Mouse (Mus musculus) liver, embryonic 11.5 days (tissue): ENCODE measurements around the gene Irf8. TPM values are rescaled to one million over a fixed set of nuclear protein-coding genes. Genes with fewer than 3 reads are reported as not detected.

Experiments used
- ATAC-seq: fragments of 200-750 bp; cut with Nextera tagmentation; replicated peaks from 2 replicates; pipeline ENCODE4 v1.8.0; 2017; ENCODE audit warnings: moderate number of reproducible peaks, mild to moderate bottlenecking, moderate TSS enrichment, moderate library complexity; ENCODE audit not compliant: low FRiP score
- DNase-seq: peaks from one replicate; pipeline ENCODE4 v3.0.0-alpha.2; 2017; ENCODE audit warnings: low spot score
- H3K27ac ChIP-seq: fragments of 300-500 bp; sonication (generic); 2 replicates; pipeline ENCODE4 v1.5.1; 2014; ENCODE audit warnings: mild to moderate bottlenecking, low read depth, low read length, control low read depth
- H3K27me3 ChIP-seq: fragments of 300-500 bp; sonication (generic); replicated peaks from 2 replicates; pipeline ENCODE4 v1.6.1; 2014; ENCODE audit warnings: low read length, mixed read lengths; ENCODE audit not compliant: control insufficient read depth, insufficient read depth
- H3K36me3 ChIP-seq: fragments of 300-500 bp; sonication (generic); 2 replicates; pipeline ENCODE4 v1.6.1; 2014; ENCODE audit warnings: mild to moderate bottlenecking, low read length, moderate library complexity, mixed read lengths; ENCODE audit not compliant: control insufficient read depth, insufficient read depth
- H3K4me1 ChIP-seq: fragments of 300-500 bp; sonication (generic); replicated peaks from 2 replicates; pipeline ENCODE4 v1.6.1; 2014; ENCODE audit warnings: low read length, mixed read lengths; ENCODE audit not compliant: control insufficient read depth, insufficient read depth
- H3K4me2 ChIP-seq: fragments of 300-500 bp; sonication (generic); 2 replicates; pipeline ENCODE4 v1.6.1; 2014; ENCODE audit warnings: mild to moderate bottlenecking, control low read depth, moderate library complexity
- H3K4me3 ChIP-seq: fragments of 300-500 bp; sonication (generic); 2 replicates; pipeline ENCODE4 v1.5.1; 2014; ENCODE audit warnings: low read depth, low read length, control low read depth
- H3K9ac ChIP-seq: fragments of 300-500 bp; sonication (generic); 2 replicates; pipeline ENCODE4 v1.6.1; 2014; ENCODE audit warnings: low read depth, low read length, control low read depth
- H3K9me3 ChIP-seq: fragments of 300-500 bp; sonication (generic); 2 replicates; pipeline ENCODE4 v1.6.1; 2016; ENCODE audit warnings: low read length, inconsistent platforms, mixed read lengths; ENCODE audit not compliant: control insufficient read depth
- WGBS: fragments of 180-500 bp; shearing (Covaris S2); extraction: QIAGEN DNeasy Blood & Tissue Kit; methylation state at CpG from one replicate; pipeline ENCODE4 v1.1.7; 2014; 5-methylcytosine and 5-hydroxymethylcytosine counted together
- polyA plus RNA-seq: library from polyadenylated mRNA; unstranded; fragments of >200 nt; fragmentation: Nextera tagmentation; extraction: Ambion mirVana; gene quantifications from 2 replicates; pipeline ENCODE4 v1.2.1, GENCODE M21; 2014

The Irf8 gene
- polyA plus RNA-seq, 1 experiment from 2014 or later, result 12.3 TPM

- Histone ChIP-seq H3K4me2 (no peak overlapping the region), H3K9ac (no peak overlapping the region), H3K4me3 (no peak overlapping the region), H3K27ac (no peak overlapping the region), H3K9me3 (no peaks in the 10 kb centered on the region), H3K27me3 (no peaks in the 10 kb centered on the region), H3K4me1 (peaks cover 23% of the 10 kb centered on the region), H3K36me3 (no peaks in the 10 kb centered on the region)
- DNase-seq (no peak), ATAC-seq (no peak)
These were observed 38.2 kb upstream of the Irf8 start for GRCm38 (mm10) chr8:120697979-120698272.

DNA sequence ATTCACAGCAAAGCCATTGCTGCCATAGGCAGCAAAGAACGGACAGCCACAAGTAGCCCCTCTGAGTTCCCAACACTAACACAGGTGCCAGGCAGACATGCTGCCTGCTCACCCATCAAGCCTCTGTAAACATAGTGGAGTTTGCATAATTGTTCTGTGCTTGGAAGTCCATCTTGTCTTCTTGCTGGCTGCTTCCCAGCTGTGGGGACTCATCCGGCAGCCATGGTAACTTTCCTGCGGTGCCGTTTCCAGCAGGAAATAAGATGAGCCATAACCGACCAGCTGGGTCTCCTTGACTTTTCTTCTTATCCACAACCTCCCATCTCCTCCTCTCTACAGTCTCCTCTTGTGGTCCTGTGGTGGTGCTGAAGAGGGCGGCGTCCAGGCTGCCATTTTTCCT lies 37.7 kb upstream of the Irf8 start:
- DNase-seq (no peak), ATAC-seq (no peak)
- Histone ChIP-seq H3K9me3 (no peaks in the 10 kb centered on the region), H3K9ac (no peak overlapping the region), H3K4me1 (peaks cover 23% of the 10 kb centered on the region), H3K36me3 (no peaks in the 10 kb centered on the region), H3K27me3 (no peaks in the 10 kb centered on the region), H3K4me3 (no peak overlapping the region), H3K4me2 (no peak overlapping the region), H3K27ac (no peak overlapping the region)
- 88% methylated on average over 7 of the region's 7 CpGs for WGBS

DNA sequence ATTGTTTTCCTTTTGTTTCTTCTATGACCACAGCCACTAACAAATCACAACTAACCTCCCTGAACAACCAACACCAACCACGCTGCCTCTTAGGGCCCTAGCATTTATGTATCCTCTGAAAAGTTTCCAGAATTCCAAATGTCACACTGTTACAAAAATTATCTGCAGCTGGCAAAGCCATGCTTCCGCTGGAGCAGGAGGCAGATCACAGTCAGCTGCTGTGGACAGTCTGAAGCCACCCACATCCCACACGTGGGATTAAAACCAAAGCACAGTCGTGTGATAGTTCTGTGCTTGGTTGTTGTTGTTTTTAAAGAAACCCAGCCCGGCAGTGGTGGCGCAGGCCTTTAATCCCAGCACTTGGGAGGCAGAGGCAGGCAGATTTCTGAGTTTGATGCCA lies 37.1 kb upstream of the Irf8 start:
- WGBS, result 70% methylated on average over 6 of the region's 6 CpGs
- Histone ChIP-seq H3K4me1 (peaks cover 18% of the 10 kb centered on the region), H3K27ac (no peak overlapping the region), H3K9ac (no peak overlapping the region), H3K4me3 (no peak overlapping the region), H3K27me3 (no peaks in the 10 kb centered on the region), H3K36me3 (no peaks in the 10 kb centered on the region), H3K4me2 (no peak overlapping the region), H3K9me3 (no peaks in the 10 kb centered on the region)
- DNase-seq, result no peak
- ATAC-seq, result no peak

- H3K27ac ChIP-seq, result no peak overlapping the region; the same call in 1 of the 2 replicates
These were observed 36.6 kb upstream of the Irf8 start for GRCm38 (mm10) chr8:120699565-120699964.

DNA sequence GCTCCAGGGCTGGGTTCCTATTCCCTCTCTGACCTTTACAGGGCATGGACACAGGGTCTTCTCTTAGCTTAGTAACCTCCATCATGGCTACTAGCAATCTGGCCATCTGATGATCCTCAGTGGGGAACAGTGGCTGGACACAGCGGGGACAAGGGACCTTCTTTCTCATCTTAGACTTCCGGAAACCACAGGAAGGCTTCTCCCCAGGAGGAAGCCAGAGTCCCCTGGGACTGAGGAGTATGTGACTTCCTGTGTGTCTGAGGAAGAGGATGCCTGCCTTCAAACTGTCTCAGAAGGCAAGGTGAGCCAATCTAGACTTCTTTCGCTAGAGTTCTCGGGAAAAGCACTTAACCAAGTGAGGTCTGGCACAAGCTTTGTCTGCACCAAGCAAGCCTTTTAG lies 36.1 kb upstream of the Irf8 start:
- Histone ChIP-seq H3K4me1 (peaks cover 12% of the 10 kb centered on the region), H3K9me3 (no peaks in the 10 kb centered on the region), H3K4me3 (no peak overlapping the region), H3K27ac (no peak overlapping the region; the same call in 1 of the 2 replicates), H3K36me3 (no peaks in the 10 kb centered on the region), H3K4me2 (no peak overlapping the region), H3K27me3 (no peaks in the 10 kb centered on the region), H3K9ac (no peak overlapping the region)
- ATAC-seq (no peak), DNase-seq (no peak)
- 52% methylated on average over 4 of the region's 4 CpGs for WGBS

More at GRCm38 (mm10) chr8:120699565-120699964, 36.6 kb upstream of the Irf8 start:
- ATAC-seq (no peak), DNase-seq (no peak)
- 54% methylated on average over 2 of the region's 2 CpGs for WGBS
- H3K36me3 ChIP-seq, result no peaks in the 10 kb centered on the region
- H3K9me3 ChIP-seq, result no peaks in the 10 kb centered on the region
- H3K4me3 ChIP-seq, result no peak overlapping the region
- H3K27me3 ChIP-seq, result no peaks in the 10 kb centered on the region
- no peak overlapping the region for H3K4me2 ChIP-seq
- peaks cover 14% of the 10 kb centered on the region for H3K4me1 ChIP-seq
- H3K9ac ChIP-seq, result no peak overlapping the region

DNA sequence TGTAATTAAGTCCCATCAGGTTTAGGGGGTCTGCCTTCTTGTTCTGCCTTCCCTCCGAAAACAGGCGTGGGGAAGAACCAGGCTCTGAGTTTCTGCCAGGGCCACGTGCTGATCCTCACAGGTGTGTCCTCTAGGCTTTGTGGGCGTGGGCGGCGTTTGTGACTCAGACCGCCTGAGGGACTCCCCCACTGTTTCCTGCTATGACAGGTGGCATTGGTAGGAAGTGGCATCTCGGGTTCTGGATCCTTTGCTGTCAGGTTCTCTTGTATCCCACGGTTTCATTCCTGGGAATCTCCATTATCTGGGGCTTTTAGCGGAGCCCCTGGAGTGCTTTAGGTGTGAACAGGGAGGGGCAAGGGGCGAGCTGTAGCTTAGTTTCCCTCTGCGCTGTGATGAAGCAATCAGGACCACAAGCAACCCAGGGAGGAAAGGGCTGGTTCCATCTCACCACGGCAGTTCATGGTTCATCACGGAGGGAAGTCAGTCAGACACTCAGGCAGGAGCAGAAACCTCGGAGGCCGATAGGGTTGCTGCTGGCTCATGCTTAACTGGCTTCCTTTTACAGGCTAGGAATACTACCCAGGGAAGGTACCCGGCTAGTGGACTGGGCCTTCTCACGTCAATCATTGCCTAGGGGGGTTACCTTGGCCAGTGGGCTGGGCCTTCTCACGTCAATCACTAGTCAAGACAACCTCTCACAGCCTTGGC lies 34.2 kb upstream of the Irf8 start:
- 40% methylated on average over 19 of the region's 19 CpGs for WGBS
- no peak overlapping the region for H3K9ac ChIP-seq
- no peaks in the 10 kb centered on the region for H3K36me3 ChIP-seq
- H3K27me3 ChIP-seq, result no peaks in the 10 kb centered on the region
- no peak overlapping the region for H3K4me2 ChIP-seq
- H3K4me1 ChIP-seq, result peaks cover 6% of the 10 kb centered on the region; the same call in 1 of the 2 replicates
- DNase-seq (no peak), ATAC-seq (no peak; the same call in 1 of the 2 replicates)
- no peak overlapping the region for H3K4me3 ChIP-seq
- H3K27ac ChIP-seq, result no peak overlapping the region
- no peaks in the 10 kb centered on the region for H3K9me3 ChIP-seq

- Histone ChIP-seq H3K36me3 (no peaks in the 10 kb centered on the region), H3K27me3 (no peaks in the 10 kb centered on the region), H3K4me3 (no peak overlapping the region), H3K9me3 (no peaks in the 10 kb centered on the region), H3K9ac (no peak overlapping the region), H3K27ac (no peak overlapping the region), H3K4me1 (peaks cover 6% of the 10 kb centered on the region; the same call in 1 of the 2 replicates), H3K4me2 (no peak overlapping the region)
- ATAC-seq (no peak), DNase-seq (no peak)
- WGBS, result 65% methylated on average over 9 of the region's 9 CpGs
These were observed 32.0 kb upstream of the Irf8 start for GRCm38 (mm10) chr8:120704203-120704602.

DNA sequence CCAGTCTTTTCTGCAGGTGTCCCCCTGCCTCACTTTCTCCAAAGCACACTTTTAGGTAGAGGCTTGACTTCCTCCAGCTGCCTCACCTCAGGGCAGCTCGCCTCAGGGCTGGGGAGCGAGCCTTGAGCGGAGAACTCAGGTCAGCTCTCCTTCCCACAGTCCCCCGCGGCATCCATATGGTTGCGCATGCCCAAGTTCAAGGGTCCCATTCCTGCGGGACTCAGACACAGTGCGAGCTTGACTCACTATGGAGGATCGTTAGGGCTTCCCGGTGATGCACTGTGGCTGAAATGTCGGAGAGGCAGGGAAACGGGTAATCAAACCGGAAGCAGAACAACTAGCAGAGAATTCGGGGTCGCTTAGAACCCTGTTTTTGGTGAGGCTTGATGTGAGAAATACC lies 31.0 kb upstream of the Irf8 start:
- no peak overlapping the region for H3K4me2 ChIP-seq
- no peaks in the 10 kb centered on the region for H3K27me3 ChIP-seq
- no peaks in the 10 kb centered on the region for H3K9me3 ChIP-seq
- H3K27ac ChIP-seq, result no peak overlapping the region
- no peak overlapping the region for H3K4me3 ChIP-seq
- no peaks in the 10 kb centered on the region for H3K36me3 ChIP-seq
- 78% methylated on average over 15 of the region's 15 CpGs for WGBS
- peaks cover 6% of the 10 kb centered on the region; the same call in 1 of the 2 replicates for H3K4me1 ChIP-seq
- DNase-seq (no peak), ATAC-seq (no peak)
- no peak overlapping the region for H3K9ac ChIP-seq

DNA sequence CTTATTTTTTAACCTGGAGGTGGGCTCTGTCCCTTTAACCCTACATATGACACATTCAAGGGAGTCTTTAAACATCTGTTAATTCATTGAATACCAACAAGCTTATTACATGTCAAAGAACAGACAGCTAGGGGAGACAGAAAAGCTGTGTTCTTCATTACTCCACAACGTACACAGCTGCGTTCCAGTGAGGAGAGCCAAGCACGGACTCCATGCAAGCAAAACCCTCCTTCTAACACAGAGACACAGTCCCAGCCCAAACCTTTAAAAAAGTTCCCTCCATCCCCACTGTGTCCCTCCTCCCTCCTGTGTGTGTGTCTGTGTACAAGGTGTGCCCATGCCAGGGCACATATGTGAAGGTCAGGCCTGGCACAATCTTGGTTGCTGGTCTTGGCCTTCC lies 30.0 kb upstream of the Irf8 start:
- WGBS, result 81% methylated on average over 3 of the region's 3 CpGs
- no peak for ATAC-seq

More for the DNA sequence above, 30.0 kb upstream of the Irf8 start:
- no peak for DNase-seq
- Histone ChIP-seq H3K4me2 (no peak overlapping the region), H3K36me3 (no peaks in the 10 kb centered on the region), H3K27me3 (no peaks in the 10 kb centered on the region), H3K9ac (no peak overlapping the region), H3K27ac (no peak overlapping the region), H3K4me3 (no peak overlapping the region), H3K4me1 (peaks cover 6% of the 10 kb centered on the region; the same call in 1 of the 2 replicates), H3K9me3 (no peaks in the 10 kb centered on the region)
